Mouse (Mus musculus) hindbrain, embryonic 13.5 days (tissue): ENCODE data around the gene Unc13a. TPM values are rescaled to one million over a fixed set of nuclear protein-coding genes. Genes with fewer than 3 reads are reported as not detected.

Source experiments
- ATAC-seq: fragments of 200-750 bp; cut with Nextera tagmentation; 2 replicates; pipeline ENCODE4 v1.8.0; 2017; ENCODE audit warnings: moderate TSS enrichment; ENCODE audit not compliant: low FRiP score
- H3K27ac ChIP-seq: fragments of 300-500 bp; sonication (generic); 2 replicates; pipeline ENCODE4 v1.5.1; 2015; ENCODE audit warnings: inconsistent platforms, mild to moderate bottlenecking, moderate library complexity
- H3K27me3 ChIP-seq: fragments of 300-500 bp; sonication (generic); 2 replicates; pipeline ENCODE4 v1.6.1; 2015; ENCODE audit warnings: mild to moderate bottlenecking, inconsistent platforms
- H3K36me3 ChIP-seq: fragments of 300-500 bp; sonication (generic); 2 replicates; pipeline ENCODE4 v1.6.1; 2015; ENCODE audit warnings: mild to moderate bottlenecking, inconsistent platforms
- H3K4me1 ChIP-seq: fragments of 300-500 bp; sonication (generic); replicated peaks from 2 replicates; pipeline ENCODE4 v1.6.1; 2015; ENCODE audit warnings: inconsistent platforms
- H3K4me2 ChIP-seq: fragments of 300-500 bp; sonication (generic); 2 replicates; pipeline ENCODE4 v1.6.1; 2015; ENCODE audit warnings: inconsistent platforms, mild to moderate bottlenecking, moderate library complexity
- H3K4me3 ChIP-seq: fragments of 300-500 bp; sonication (generic); 2 replicates; pipeline ENCODE4 v1.5.1; 2015; ENCODE audit warnings: mild to moderate bottlenecking, inconsistent platforms
- H3K9ac ChIP-seq: fragments of 300-500 bp; sonication (generic); 2 replicates; pipeline ENCODE4 v1.6.1; 2015; ENCODE audit warnings: mild to moderate bottlenecking, inconsistent platforms
- H3K9me3 ChIP-seq: fragments of 300-500 bp; sonication (generic); 2 replicates; pipeline ENCODE4 v1.6.1; 2016; ENCODE audit warnings: inconsistent platforms
- WGBS: fragments of 180-500 bp; shearing (Covaris S2); methylation state at CpG from one replicate; pipeline ENCODE4 v1.1.7; 2015; 5-methylcytosine and 5-hydroxymethylcytosine counted together
- polyA plus RNA-seq: library from polyadenylated mRNA; unstranded; fragments of >200 nt; fragmentation: Nextera tagmentation; extraction: Ambion mirVana; gene quantifications from 2 replicates; pipeline ENCODE4 v1.2.1, GENCODE M21; 2015

Gene Unc13a
- polyA plus RNA-seq, 1 experiment from 2014 or later, result 18.9 TPM

- no peak for ATAC-seq
- H3K4me2 ChIP-seq, result peak overlapping the region; percentile 88
- peaks cover 41% of the 10 kb centered on the region for H3K27me3 ChIP-seq
- no peaks in the 10 kb centered on the region for H3K9me3 ChIP-seq
- WGBS, result 65% methylated on average over 6 of the region's 6 CpGs
- peak overlapping the region; percentile 85 for H3K4me3 ChIP-seq
- H3K27ac ChIP-seq, result peak overlapping the region; percentile 96
- H3K4me1 ChIP-seq, result peaks cover 45% of the 10 kb centered on the region
- H3K36me3 ChIP-seq, result no peaks in the 10 kb centered on the region
- peak overlapping the region; percentile 88 for H3K9ac ChIP-seq
Observed at GRCm38 (mm10) chr8:71672168-71672735, 695 bp upstream of the Unc13a start.

DNA sequence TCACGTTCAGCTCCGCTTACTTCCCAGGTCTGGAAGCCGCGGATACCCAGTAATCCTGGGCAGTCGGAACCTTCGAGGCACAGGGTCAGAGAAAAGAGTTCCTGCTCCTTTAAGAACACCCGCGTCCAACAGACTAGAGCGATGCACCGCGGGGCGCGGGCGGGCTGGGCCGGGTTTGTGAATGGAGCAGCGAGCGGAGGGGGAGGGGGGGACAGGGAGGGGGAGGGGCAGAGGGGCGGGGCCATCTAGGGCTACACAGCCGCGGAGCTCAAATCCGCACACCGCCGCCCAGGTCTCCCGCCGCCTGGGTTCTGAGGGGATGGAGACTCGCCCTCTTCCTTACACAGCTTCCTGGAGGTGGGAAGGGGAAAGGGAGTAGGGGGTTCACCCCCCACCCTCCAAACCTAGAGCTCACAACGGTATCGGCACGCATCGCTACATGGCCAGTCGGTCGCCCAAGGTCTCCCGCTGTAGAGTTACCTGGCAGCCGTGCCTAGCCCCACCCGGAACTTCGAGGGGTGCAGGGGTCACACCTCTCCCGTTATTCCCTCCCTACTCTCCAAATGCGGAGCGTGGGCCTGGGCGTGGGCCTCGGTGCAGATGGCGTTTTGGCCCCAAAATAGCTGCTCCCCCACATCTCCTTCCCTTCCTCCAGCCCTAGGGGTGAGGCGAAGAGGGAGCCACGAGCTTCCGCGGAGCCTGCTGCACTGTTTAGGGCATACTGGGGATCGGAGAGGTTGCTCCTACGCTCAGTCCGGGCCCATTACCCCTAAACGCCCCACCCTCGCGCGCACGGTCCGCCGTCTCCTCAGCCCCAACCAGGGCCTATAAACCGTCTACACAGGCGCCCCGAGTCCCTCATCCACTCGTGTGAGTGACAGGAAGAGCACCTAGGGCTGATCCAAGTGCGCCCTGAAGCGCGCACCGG, 672 bp downstream of the Unc13a start:
- Histone ChIP-seq H3K27ac (peak overlapping the region; percentile 96), H3K4me2 (peak overlapping the region; percentile 88), H3K27me3 (peaks cover 29% of the 10 kb centered on the region), H3K4me1 (peaks cover 54% of the 10 kb centered on the region), H3K36me3 (no peaks in the 10 kb centered on the region), H3K4me3 (peak overlapping the region; percentile 85), H3K9ac (peak overlapping the region; percentile 88), H3K9me3 (no peaks in the 10 kb centered on the region)
- WGBS, result under 1% methylated on average over 61 of the region's 64 CpGs
- ATAC-seq, result peak; percentile 65

DNA sequence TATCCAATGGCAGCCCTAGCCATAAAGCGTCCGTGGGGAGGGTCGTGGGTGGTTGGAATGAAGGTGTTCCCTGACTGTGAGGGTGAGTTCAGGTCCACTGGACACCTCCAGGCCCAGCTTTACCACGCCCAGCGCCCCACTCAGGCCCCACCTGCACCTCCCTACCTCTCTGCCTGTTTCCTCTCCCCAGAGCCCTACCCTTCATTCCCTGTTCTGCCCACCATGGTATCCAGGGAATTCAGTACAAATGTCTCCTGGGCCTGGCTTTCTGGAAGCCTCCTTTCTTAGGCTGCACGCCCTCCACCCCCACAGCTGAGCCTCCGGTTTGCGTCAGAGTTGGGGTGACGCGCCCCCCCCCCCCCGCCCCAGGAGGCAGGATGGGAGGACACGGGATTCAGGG, 1.4 kb downstream of the Unc13a start:
- Histone ChIP-seq H3K27ac (peak overlapping the region; percentile 96), H3K36me3 (no peaks in the 10 kb centered on the region), H3K4me2 (peak overlapping the region; percentile 88), H3K9ac (peak overlapping the region; percentile 88), H3K27me3 (peaks cover 22% of the 10 kb centered on the region), H3K9me3 (no peaks in the 10 kb centered on the region), H3K4me1 (peaks cover 55% of the 10 kb centered on the region), H3K4me3 (peak overlapping the region; percentile 85)
- 8% methylated on average over 12 of the region's 12 CpGs for WGBS
- ATAC-seq, result peak; percentile 29

- Histone ChIP-seq H3K36me3 (peaks cover 10% of the 10 kb centered on the region), H3K4me1 (peaks cover 55% of the 10 kb centered on the region), H3K4me3 (peak overlapping the region; percentile 15), H3K27ac (peak overlapping the region; percentile 80), H3K9me3 (no peaks in the 10 kb centered on the region), H3K9ac (peak overlapping the region; percentile 53), H3K4me2 (peak overlapping the region; percentile 45), H3K27me3 (peaks cover 19% of the 10 kb centered on the region)
- ATAC-seq, result no peak
- 5% methylated on average over 21 of the region's 21 CpGs for WGBS
Observed at GRCm38 (mm10) chr8:71668220-71668975, 3.2 kb downstream of the Unc13a start.

- Histone ChIP-seq H3K9ac (peak overlapping the region; percentile 53), H3K9me3 (no peaks in the 10 kb centered on the region), H3K36me3 (peaks cover 21% of the 10 kb centered on the region), H3K4me1 (peaks cover 55% of the 10 kb centered on the region), H3K4me3 (no peak overlapping the region), H3K27ac (peak overlapping the region; percentile 80), H3K4me2 (peak overlapping the region; percentile 45), H3K27me3 (peaks cover 26% of the 10 kb centered on the region)
- 42% methylated on average over 5 of the region's 5 CpGs for WGBS
- no peak for ATAC-seq
Observed at GRCm38 (mm10) chr8:71667256-71667655, 4.3 kb downstream of the Unc13a start.

DNA sequence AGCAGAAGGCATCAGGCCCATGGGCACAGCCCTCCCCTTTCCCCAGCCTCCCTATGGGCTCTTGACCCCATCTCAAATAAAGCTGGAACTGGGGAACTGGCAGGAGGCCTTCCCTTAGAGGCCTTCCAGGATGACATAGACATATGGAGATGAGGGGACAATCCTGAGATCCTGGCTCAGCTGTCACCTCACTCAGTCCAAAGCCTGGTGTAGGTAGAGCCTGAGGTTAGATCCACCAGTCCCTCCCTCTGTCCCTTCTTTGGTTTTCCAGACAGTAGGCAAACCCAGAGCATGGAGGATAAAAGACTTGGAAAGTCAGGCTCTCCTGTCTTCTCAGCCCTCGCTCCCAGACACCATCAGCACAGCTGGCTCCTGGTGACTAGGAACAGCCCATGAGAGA, 4.7 kb downstream of the Unc13a start:
- Histone ChIP-seq H3K4me3 (no peak overlapping the region), H3K4me1 (peaks cover 51% of the 10 kb centered on the region), H3K27me3 (peaks cover 30% of the 10 kb centered on the region), H3K4me2 (peak overlapping the region; percentile 45), H3K9ac (peak overlapping the region; percentile 53), H3K27ac (peak overlapping the region; percentile 80), H3K9me3 (no peaks in the 10 kb centered on the region), H3K36me3 (peaks cover 26% of the 10 kb centered on the region)
- WGBS, result 17% methylated on average over 1 of the region's 1 CpGs
- no peak for ATAC-seq

- 7% methylated on average over 22 of the region's 22 CpGs for WGBS
Observed at GRCm38 (mm10) chr8:71665331-71666130, 6.0 kb downstream of the Unc13a start.

DNA sequence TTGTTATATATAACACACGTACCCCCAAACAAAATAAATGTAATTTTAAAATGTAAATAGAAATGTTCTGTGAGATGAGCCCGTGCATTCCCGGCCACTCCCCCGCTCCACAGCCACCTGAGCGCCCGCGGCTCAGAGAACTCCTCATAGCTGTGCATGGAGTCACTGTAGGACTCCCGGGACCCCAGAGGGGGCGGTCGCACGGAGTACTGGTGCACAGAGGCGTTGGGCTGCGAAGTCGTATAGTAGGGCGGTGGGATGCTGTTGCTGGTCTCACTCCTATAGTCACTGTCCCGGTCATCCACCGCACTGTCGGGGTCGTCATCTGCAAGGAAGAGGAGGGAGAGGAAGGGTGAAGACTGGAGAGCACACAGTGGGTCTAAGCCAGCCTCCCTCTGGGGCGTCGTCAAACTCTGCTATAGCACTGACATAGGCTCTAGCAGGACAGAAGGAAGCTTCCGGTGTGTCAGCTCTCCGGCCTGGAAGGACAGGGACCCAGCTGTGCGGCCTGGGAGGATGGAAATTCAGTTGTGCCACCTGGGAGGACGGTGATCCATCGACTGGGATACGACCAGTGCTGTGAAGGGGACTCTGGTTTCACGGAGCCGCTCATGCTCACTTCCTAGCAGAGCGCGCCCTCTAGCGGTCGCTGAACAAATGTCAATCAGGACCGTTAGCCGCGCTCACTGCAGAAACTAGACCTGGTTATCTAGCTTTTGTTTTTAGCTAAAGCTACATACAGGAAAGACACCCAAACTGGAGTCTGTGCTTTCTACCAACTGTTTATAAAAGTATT, 11.0 kb downstream of the Unc13a start:
- WGBS, result 11% methylated on average over 36 of the region's 36 CpGs
- H3K36me3 ChIP-seq, result peaks cover 61% of the 10 kb centered on the region

More at GRCm38 (mm10) chr8:71665331-71666130, 6.0 kb downstream of the Unc13a start:
- Histone ChIP-seq H3K9me3 (no peaks in the 10 kb centered on the region), H3K9ac (peak overlapping the region; percentile 6; the same call in 1 of the 2 replicates), H3K36me3 (peaks cover 30% of the 10 kb centered on the region), H3K27me3 (peaks cover 36% of the 10 kb centered on the region), H3K4me3 (no peak overlapping the region), H3K27ac (no peak overlapping the region), H3K4me1 (peaks cover 50% of the 10 kb centered on the region), H3K4me2 (peak overlapping the region; percentile 24)
- ATAC-seq, result no peak

GRCm38 (mm10) chr8:71659751-71660150, 11.8 kb downstream of the Unc13a start:
- H3K9ac ChIP-seq, result no peak overlapping the region
- WGBS, result 70% methylated on average over 1 of the region's 1 CpGs
- H3K36me3 ChIP-seq, result peaks cover 69% of the 10 kb centered on the region
- H3K4me3 ChIP-seq, result no peak overlapping the region
- H3K27ac ChIP-seq, result no peak overlapping the region
- peaks cover 9% of the 10 kb centered on the region; the same call in 1 of the 2 replicates for H3K4me1 ChIP-seq
- H3K9me3 ChIP-seq, result no peaks in the 10 kb centered on the region
- ATAC-seq, result no peak
- H3K4me2 ChIP-seq, result no peak overlapping the region
- peaks cover 84% of the 10 kb centered on the region for H3K27me3 ChIP-seq

More for the DNA sequence above, 11.0 kb downstream of the Unc13a start:
- H3K9ac ChIP-seq, result no peak overlapping the region
- H3K4me1 ChIP-seq, result 0 out of 2 replicates have a peak, but pooled peaks cover 8% of the 10 kb centered on the region
- H3K4me2 ChIP-seq, result no peak overlapping the region
- peak; percentile 68 for ATAC-seq
- H3K27me3 ChIP-seq, result peaks cover 77% of the 10 kb centered on the region
- H3K9me3 ChIP-seq, result no peaks in the 10 kb centered on the region
- H3K4me3 ChIP-seq, result no peak overlapping the region
- H3K27ac ChIP-seq, result no peak overlapping the region

GRCm38 (mm10) chr8:71658515-71659049, 13.0 kb downstream of the Unc13a start:
- Histone ChIP-seq H3K9ac (no peak overlapping the region), H3K9me3 (no peaks in the 10 kb centered on the region), H3K27me3 (peaks cover 90% of the 10 kb centered on the region), H3K4me1 (peaks cover 11% of the 10 kb centered on the region; the same call in 1 of the 2 replicates), H3K4me3 (no peak overlapping the region), H3K27ac (no peak overlapping the region), H3K4me2 (no peak overlapping the region), H3K36me3 (peaks cover 71% of the 10 kb centered on the region)
- WGBS, result 34% methylated on average over 17 of the region's 17 CpGs
- ATAC-seq, result no peak
